Mouse (Mus musculus): ENCODE measurements at regions not wholly inside any gene's neighbourhood (a gene's known extent, or its start where the extent isn't known, plus 50 kb on each side); places are given as distances from the start of the nearest gene placed in this dataset.

DNA sequence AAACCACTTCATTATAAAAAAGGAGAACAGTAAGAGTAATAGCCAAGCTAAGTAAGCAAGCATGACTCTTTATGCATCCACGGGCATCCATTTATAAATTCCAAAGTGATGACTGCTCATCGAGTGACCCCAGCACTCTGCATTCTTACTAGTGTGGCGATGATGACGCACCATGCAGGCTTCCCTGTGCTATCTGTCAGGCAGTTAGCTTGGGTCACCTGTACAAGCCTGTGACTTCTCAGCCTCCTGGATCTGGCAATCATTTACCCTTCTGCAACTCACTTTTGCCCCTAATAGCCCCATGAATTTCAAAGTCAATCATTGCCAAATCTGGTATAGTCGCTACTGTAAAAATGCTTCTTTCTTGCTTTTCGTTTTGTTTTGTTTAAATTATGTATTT is 237.3 kb downstream of the Klf5 start:
- DNase-seq: no peak

DNA sequence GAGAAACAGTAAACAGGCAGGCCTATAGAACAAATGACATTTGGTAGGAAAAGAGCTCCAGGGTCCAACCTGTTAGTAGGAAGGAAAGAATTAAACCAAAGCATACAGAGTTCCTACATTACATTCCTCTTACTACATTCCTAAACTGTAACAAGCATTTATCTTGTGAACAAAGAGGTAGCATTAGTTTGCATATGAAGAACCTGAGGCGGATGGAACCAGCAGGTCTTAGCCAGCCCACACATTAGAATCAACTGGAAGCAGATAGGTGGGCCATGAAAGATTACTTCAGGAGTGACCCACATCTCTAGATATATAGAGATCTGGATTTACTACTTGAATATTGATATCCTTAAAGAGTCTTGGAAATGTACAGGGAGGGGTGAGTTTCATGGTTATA is 238.8 kb downstream of the Klf5 start:
- no peak for DNase-seq

DNA sequence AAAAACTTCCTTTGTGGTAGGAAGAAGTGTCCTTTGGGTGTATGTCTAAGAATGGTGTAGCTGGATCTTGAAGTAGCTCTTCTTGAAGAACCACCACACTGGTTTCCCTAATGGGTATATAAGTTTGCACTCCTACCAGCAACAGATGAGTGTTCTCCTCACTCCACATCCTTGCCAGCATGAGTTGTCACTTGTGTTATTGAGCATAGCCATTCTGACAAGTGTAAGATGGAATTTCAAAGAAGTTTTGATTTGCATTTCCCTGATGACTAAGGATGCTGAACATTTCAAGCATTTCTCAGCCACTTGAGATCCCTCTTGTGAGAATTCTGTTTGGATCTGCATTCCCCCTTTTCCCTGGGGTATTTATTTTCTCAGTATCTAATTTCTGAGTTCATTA is 243.2 kb downstream of the Klf5 start:
- no peak for DNase-seq

DNA sequence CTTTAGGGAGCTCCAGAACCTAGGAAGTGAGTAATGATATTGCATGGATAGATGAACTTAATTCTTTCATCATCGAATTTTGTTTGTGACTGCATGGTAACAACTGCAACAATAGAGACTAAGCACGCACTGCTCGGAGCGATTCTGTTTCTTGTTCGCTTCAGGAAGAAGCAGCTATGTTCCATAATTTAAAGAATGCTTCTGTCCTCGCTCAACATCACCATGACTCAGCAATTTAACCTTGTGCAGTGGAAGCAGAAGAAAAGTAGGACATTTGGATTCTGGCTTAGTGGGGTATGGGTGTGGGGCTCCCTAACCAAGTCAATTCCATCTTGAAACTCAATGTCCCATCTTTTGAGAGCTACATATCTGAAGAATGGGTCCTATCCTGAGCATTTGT is 249.4 kb downstream of the Klf5 start:
- no peak for DNase-seq

DNA sequence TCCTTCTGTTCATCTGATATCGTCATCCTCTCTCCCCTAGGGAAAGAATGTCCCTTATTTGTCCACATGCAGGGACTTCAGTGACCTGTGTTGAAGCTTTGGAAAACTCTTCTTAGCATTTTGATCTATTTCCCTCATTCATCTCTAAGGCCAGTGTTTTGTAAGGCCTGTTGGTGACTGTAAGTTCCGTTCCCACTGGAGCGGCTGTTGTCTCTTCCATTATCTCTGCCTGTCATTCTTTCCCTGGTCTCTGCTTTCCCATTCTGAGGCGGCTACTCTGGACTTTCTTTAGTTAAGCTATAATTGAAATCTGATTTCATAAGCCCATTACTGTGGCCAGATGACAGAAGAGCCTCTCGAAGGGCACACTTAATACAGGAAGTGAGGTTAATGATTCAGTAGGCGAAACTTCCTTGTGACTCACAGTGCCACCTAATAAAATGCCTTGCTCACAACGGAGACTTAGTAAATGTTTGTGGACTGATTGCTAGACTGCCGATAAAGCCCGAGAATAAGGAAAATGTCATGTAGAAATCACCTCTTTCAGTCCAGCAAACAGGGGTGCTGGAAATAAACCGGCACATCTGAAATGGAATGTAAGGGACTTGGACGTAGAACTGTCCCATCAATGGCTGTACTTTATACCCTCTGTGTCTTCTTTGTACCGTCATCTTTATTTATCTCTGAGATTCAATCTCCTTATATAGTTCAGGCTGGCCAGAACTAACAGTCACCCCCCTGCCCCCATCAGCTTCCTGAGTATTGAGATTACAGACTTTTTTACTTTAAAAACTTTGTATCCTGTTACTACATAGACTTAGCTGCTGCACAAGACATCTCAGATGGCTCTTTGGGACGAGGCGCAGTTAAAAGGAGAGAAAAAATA is 250.1 kb downstream of the Klf5 start:
- DNase-seq: no peak

DNA sequence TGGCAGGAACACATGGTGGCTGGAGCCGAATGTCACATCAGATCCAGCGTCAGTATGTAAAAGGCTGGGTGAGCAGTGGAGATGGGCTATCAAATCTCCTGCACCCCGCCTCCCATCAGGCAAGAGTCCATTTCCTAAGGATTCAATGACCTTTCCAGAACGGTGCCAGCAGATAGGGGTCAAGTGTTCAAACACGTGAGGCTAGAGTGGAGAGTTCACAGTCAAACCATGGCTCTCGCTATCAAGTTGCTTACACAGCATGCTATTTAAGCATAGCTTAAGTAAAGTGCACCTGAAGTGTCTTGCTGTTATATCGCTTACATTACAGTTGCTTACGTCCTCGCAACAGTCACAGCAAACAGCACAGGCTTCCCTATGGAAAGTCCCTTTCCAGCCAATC is 265.5 kb downstream of the Klf5 start:
- DNase-seq: no peak

DNA sequence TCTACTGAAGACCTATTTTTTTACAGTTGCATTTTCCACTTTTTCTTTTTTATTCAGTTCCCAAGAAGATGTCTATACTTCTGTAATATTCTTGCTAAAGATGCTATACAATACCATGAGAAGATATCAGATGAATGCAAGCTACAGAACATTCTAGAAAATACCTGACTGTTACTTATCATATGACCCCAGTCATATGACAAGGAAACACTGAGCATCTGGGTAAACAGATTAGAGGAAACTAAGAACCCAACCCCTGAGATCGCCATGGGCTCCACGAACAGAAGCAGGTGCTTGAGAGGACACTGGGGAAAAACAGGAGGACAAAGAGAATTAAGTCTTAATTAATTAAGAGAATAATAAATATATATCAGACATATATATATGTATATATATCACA is 275.7 kb downstream of the Klf5 start:
- no peak for DNase-seq

DNA sequence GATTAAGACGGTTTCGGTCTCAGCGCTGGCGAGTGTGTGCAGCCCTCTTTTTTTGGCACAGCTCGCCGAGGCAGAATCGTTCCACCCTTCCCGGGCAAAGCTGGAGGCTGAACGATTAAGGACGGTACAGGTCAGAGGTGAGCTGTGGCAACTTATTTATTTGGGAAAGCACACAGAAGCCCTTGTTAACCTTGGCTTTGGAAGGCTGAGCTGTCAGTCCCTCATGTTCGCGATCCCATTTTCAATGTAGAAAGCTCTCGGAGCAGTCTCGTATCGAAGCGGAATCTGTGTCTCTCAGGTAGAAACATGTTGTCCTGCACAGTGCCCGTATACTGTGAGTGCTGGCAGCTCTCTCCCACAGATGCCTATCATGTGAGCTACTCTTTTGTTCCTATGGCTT is 280.2 kb downstream of the Klf5 start:
- no peak for DNase-seq

DNA sequence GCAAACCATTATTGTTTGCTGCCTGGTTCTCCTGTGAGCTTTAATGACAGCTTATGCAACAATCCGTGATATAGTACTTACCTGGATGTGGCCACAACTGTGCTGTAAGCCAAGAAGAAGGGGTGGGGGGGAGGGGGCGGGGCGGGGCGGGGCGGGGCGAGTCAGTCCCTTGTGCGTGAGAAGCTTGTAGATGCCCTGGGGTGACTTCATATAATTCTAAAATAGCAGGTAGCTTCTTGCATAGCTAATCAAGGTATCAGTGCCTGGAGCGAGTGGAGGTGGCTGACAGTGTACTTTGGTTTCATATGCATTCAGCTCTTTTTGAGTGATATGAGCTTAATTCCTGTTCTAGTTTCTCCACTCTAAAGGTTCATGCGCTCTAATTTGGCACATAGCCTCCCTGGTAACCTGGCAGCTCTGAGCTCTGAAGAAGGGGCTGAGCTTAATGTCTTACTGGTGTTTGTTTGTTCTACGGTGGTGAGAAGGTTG is 280.8 kb downstream of the Klf5 start:
- no peak for DNase-seq

DNA sequence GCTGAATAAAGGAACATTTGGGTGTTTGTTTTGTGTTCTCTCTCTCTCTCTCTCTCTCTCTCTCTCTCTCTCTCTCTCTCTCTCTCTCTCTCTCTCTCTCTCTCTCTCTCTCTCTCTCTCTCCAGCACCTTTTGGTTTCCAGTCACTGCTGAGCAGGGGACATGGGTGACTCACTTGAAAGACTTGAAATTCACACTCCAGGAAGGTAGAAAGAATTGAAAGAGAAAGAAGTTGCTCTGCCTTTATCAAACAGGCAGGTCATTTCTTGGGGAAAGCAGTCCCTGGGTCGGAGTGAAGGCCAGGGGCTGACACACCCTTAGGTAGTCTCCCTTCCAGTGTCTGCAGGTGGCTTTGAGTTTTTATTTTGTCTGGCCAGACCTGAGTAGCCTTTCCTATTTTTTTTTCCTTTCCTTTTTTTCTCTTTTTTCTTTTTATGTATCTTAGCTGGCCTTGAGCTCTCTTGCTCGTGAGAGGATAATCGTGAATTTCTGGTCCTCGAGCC is 281.3 kb downstream of the Klf5 start:
- no peak for DNase-seq

DNA sequence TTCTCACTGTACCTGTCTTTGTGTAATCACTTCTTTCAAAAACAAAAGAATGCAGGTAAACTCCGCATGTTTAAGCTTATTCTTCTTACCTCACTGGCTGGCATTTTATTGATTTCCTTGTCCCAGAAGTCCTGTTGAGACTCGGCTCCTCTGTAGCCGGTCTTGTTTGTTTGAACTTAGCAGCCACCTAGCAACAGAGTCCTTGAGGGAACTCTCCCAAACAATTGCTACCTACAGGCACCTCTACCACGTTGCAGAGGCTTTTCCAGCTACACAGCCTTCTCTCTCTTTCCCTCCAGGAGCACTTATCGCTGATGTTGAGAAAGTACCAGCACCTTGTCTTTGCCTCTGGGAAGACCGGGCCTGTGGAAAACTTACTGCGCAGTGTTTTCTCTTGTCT is 285.7 kb downstream of the Klf5 start:
- no peak for DNase-seq

DNA sequence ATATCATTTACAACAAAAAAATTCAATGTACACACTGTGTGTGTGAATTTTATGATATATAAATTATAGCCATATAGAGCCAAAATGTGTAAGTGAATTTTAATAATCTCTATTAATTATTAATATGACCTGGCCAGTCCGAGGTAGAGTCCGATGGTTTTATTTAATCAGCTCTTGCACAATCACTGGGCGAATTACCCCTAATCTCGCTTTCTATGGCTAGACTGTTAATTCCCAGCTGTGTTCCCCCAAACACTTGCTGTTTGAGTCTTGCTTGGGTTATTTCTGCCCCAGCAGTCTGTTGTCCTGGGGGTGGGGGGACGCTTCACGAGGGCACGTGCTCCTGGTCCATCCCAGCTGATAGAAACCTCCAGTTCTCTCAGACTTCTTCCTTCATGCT is 287.5 kb downstream of the Klf5 start:
- no peak for DNase-seq

DNA sequence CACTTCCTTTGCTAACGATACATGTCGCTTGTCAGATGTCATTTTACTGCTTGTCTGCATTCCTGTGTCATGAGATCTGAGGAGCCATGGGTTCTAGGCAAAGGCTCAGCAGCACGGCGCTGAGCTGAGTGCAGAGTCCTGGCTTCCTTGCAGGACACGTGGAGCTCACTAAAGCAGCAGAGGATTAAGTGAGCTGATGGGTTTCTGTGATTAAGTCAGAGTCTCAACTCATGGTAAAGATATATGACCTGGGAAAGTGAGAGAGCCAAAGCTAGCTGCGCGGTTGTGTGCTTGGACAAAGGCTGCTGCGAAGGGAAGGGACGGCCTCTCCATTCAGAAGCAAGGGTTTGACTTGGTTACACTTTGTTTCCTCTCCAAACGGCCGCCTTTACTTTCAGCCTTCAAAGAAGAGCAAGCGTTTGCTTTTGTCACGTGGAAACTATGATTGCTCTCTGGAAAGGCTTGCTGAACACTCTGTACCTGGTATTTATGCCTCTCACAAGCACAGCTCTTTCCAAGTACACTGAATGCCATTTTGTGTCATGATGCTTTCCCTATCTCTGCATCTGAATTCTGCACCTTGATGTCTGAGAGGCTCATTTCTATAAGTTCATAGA is 292.5 kb downstream of the Klf5 start:
- DNase-seq: no peak

DNA sequence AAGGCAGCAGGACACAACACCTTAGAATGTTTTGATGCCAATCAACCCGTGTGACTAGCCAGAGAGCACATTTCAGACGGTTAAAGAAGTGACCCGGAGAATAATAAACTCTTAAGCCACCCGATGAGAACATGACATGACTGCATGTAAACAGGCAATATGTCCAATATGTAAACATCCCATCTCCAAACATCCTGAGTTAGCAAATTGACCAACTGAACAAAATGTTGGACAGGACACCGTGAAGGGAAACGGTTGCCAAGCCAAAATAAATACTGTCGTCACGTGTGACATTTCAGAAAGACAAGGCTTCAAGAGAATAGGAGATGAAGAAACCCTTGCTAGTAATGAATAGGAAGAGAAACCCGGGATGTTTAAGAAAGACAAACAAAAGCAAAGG is 294.4 kb downstream of the Klf5 start:
- DNase-seq: no peak

DNA sequence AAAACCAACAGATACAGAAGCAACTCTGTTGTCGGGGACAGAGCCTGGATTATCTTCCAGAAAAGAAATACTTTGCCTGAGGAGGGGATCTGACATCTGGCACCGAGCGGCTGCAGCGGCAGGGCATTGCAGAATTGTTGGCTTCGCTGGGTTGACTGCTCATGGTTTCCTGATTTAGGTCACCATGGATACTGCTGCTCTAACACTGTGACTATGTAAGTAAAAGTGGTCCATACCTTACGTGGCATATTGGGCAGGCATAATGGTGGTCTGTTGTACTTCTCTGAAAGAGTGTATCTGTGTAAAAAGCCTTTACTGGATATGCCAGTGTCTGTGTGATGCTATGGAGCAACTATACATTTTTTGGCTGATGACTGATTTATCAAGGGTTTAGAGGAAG is 295.4 kb downstream of the Klf5 start:
- no peak for DNase-seq

DNA sequence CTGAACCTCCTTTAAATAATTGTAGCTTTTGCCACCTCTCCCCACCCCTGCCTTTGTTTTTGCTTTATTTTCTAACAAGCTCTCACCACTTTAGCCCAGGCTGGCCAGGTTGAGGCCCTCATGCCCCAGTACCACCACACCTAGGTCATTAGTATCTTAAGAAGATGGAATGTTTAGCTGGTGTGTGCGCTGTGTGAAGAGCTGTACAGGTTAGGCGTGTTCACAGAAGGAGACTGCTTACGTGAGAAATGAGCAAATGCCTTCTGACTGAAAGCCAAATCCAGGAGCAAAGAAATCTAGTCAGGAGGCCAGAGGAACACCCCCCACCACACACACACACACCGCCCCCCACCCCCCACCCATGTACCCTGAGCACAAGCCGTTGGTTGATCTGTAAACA is 303.4 kb downstream of the Klf5 start:
- no peak for DNase-seq

DNA sequence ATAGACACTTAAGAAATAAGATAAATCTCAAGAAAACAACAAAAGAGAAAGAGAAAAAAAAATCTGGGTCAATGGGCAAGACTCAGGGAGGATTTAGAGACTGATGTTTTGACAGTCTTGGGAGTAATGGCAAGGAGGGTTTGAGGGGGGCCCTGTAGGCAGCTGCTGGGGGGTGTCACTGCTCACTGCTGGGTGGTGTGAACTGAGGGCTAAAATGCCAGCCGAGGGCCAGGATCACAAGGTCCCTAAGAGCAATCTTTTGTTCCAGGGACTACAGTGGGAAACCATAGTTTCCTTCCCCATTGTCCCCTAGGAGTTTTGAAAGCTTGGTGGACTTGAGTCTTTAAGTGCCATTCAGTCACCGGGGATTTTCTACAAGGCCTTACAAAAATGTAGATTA is 304.8 kb downstream of the Klf5 start:
- DNase-seq: no peak

DNA sequence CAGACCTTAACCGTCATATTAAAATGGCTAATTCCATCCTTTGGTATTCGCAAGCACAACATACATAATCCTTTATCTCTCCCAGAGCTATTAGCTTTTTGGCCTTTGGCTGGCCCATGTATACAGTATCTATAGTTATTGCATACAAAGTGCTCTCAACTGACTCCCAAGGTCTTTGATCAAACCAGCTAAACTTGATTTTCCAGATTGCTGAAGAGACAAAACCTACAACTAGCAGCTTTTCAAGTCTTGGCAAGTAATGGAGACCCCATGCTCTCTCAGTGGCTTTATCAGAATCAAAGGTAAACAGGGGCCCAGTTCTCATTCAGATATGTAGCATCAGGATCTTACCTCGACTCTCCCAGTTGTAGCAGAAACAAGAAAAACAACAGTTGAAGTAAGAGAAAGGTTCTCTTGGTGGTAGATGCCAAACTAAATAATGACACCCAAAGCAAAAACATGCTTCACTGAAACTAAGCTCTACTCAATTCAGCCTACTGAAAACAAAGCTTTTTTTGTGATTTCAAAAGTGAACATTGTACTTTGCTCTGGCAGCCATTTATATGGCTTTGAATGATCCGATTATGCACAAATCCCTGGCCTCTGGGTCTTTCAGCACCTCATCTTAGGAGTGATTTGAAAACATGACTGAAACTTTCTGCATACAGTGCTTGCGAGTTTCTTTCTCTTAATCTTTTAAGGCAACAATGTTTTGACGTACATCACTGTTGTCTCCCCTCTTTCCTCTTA is 307.0 kb downstream of the Klf5 start:
- DNase-seq: no peak

DNA sequence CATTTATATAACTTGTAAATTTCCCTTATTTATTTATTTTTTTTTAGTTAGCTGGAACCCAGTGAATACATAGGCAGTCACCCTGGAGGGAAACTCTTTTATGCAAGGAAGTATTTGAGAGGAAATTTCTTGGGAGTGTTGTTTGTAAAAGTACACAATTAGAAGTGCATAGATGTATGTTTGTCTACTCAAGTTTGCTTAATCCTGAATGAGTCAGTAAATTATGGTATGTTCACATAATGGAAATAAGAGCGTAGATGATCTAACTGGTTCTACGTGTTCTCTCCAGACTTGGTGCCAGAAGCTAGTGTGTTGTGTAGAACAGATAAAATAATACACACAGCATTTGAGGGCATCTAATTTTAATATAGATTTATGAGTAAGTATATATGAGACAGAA is 310.5 kb downstream of the Klf5 start:
- DNase-seq: no peak

DNA sequence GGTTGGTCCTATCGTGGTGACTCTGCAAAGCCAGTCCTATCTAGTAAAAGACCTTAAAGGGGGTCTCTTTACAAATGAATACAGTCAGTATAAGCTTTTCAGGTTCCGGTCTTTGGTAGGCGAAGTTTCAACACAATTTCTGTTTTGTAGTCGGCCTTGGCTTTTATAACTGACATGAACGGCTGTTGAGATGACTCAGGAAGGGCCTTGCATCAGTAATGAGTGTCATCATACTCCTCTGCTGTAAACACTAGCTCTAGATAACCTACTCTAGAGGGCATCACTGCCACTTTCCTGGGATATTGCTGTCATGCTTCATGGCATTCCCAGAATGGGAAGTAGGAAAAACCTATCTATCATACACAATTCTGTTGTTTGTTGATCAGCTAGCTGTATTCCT is 312.9 kb downstream of the Klf5 start:
- no peak for DNase-seq

DNA sequence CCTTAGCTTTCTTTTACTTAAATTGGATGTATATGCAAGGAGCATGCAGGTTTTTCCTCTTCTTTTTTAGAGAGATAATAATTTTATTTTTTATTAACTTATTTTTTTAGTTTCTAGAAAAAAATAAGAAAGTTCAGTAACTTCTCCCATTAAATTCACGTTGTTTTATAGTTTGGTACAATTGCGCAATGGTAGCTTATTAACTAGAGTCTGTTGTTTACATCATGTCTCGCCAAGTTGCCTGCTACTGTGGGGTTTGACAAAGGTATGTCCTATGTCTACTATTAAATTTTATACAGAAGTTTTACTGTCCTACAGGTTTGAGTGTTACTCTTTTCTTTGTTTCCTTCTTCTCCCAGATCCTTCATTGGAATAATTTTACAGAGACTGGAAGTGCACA is 313.6 kb downstream of the Klf5 start:
- no peak for DNase-seq

DNA sequence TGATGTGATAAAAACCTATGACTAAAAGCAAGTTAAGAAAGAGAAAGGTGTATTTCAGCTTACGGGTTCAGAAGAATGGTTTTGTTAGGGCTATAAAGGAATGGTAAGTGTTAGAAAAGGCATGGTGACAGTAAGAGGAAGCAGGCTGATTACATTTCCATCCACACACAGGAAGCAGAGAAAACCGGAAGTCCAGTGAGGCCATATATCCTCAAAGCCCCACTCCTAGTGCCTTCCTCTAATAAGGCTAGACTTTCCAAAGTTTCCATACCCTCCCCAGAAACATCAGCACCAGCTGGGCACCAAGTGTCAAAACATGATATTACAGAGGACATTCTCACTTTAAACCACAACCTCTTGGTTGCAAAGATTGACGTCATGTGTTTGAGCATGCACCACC is 316.3 kb downstream of the Klf5 start:
- DNase-seq: no peak

DNA sequence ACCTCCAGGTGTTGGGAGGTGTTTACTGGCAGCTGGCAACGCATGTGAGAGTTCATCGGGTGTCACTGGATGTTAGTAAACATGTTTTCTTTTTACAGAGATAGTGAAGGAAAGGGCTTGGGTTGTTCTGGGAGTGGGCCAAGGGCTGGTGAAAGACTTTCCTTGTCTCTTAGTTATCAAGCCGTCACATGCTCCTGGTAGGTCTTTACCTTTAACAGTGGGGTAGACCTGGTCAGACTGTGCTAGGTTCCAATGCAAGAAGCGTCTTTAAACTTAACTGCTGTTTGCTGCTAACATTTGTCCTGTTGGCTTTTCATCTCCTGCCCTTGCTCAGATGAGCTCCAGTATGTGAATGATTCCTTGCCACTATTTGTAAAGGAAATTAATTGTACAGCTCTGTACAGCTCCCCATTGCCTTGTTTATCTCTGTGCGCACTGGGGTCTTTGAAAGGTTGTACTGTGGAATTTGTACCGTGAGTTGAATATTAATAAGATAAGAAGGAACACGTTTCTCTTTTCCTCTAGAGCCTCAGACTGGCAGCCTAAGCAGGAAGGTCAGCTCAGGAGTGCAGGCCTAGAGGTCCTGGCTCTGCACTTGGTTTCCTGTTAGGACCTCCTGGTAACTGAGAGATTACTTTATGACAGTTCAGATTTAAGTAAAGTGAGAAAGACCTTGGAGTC is 318.3 kb downstream of the Klf5 start:
- no peak for DNase-seq
